Mouse (Mus musculus) thymus, adult 2 months (tissue): ENCODE data around the gene Rab12.

ENCODE experiments used
- CTCF ChIP-seq: fragments of 200-500 bp; IDR thresholded peaks from 2 replicates; pipeline ENCODE4 v1.5.1; 2012; ENCODE audit warnings: mild to moderate bottlenecking, control low read depth, low read length, moderate library complexity, borderline replicate concordance; ENCODE audit not compliant: control insufficient read depth, poor library complexity, insufficient read depth; ENCODE audit errors: extremely low read depth
- POLR2A ChIP-seq: fragments of 200-500 bp; IDR thresholded peaks from 2 replicates; pipeline ENCODE4 v1.6.1; 2012; ENCODE audit warnings: mild to moderate bottlenecking, low read length, control low read depth, moderate library complexity; ENCODE audit not compliant: control insufficient read depth, poor library complexity, insufficient read depth; ENCODE audit errors: extremely low read depth

GRCm38 (mm10) chr17:66518877-66519553 is 514 bp downstream of the Rab12 start:
- TF ChIP-seq CTCF (no peak), POLR2A (no peak)
